Mouse (Mus musculus) CH12.LX (cell line): ENCODE results near the gene Lpin2. TPM values are rescaled to one million over a fixed set of nuclear protein-coding genes. Genes with fewer than 3 reads are reported as not detected.

ENCODE experiments used
- DNase-seq: peaks from one replicate; pipeline ENCODE4 v3.0.0-alpha.2; 2013; ENCODE audit errors: extremely low read depth
- H3K27ac ChIP-seq: 2 replicates; pipeline ENCODE4 v1.5.1; 2012; ENCODE audit warnings: low read depth, mild to moderate bottlenecking, control low read depth, moderate library complexity; ENCODE audit not compliant: insufficient read depth
- H3K27me3 ChIP-seq: replicated peaks from 2 replicates; pipeline ENCODE3; 2012; ENCODE audit warnings: inconsistent platforms
- H3K36me3 ChIP-seq, 2 experiments: replicated peaks in 1 of 2; 2 replicates each; pipeline versions ENCODE3 to v1.6.1; 2012; ENCODE audit warnings: inconsistent platforms in 1 of 2, low read length in 1 of 2, mild to moderate bottlenecking in 1 of 2, mixed read lengths in 1 of 2, moderate library complexity in 1 of 2; ENCODE audit not compliant: control insufficient read depth in 1 of 2, insufficient read depth in 1 of 2
- H3K4me1 ChIP-seq, 2 experiments: 2 replicates each; pipeline ENCODE4 v1.6.1; 2012; ENCODE audit warnings: inconsistent platforms in 1 of 2, moderate library complexity in 1 of 2; ENCODE audit not compliant: insufficient read depth in 2 of 2, control insufficient read depth in 1 of 2
- H3K4me2 ChIP-seq: 2 replicates; pipeline ENCODE4 v1.6.1; 2012; ENCODE audit warnings: low read depth, mild to moderate bottlenecking, control low read depth; ENCODE audit not compliant: poor library complexity, insufficient read depth, severe bottlenecking
- H3K4me3 ChIP-seq, 3 experiments: fragments of 150-350 bp in 1 of 3; sonication (generic) in 1 of 3; replicated peaks in 1 of 3; 2 replicates each; pipeline versions ENCODE3 to v1.5.1; 2011 to 2012; ENCODE audit warnings: low read depth in 2 of 3, low read length in 2 of 3, mild to moderate bottlenecking in 2 of 3, moderate library complexity in 2 of 3, control low read depth in 1 of 3, improper control_type of control experiment in 1 of 3, inconsistent platforms in 1 of 3, mixed read lengths in 1 of 3; ENCODE audit not compliant: poor library complexity in 1 of 3
- H3K79me2 ChIP-seq: replicated peaks from 2 replicates; pipeline ENCODE4 v1.6.1; 2012; ENCODE audit warnings: mild to moderate bottlenecking, moderate library complexity; ENCODE audit not compliant: control insufficient read depth, poor library complexity, insufficient read depth, severe bottlenecking; ENCODE audit errors: extremely low read depth
- H3K9ac ChIP-seq: 2 replicates; pipeline ENCODE4 v1.6.1; 2012; ENCODE audit warnings: low read depth, mild to moderate bottlenecking, control low read depth, moderate library complexity; ENCODE audit not compliant: insufficient read depth
- H3K9me3 ChIP-seq: replicated peaks from 2 replicates; pipeline ENCODE3; 2012; ENCODE audit warnings: low read length, inconsistent platforms, mixed read lengths
- BHLHE40 ChIP-seq: IDR thresholded peaks from 2 replicates; pipeline ENCODE4 v1.6.1; 2011; ENCODE audit warnings: mild to moderate bottlenecking, low read depth, low read length, improper control_type of control experiment
- CHD1 ChIP-seq: IDR thresholded peaks from 2 replicates; pipeline ENCODE4 v1.6.1; 2012; ENCODE audit warnings: low read depth, low read length, improper control_type of control experiment, inconsistent platforms
- CHD2 ChIP-seq: IDR thresholded peaks from 2 replicates; pipeline ENCODE4 v1.6.1; 2011; ENCODE audit warnings: low read length, improper control_type of control experiment
- CTCF ChIP-seq, 2 experiments: IDR thresholded peaks in 1 of 2; conservative IDR thresholded peaks in 1 of 2; 2 replicates each; pipeline ENCODE4 v1.5.1; 2011 to 2012; ENCODE audit warnings: low read depth in 2 of 2, low read length in 2 of 2, improper control_type of control experiment in 1 of 2, inconsistent platforms in 1 of 2, mild to moderate bottlenecking in 1 of 2, moderate library complexity in 1 of 2
- E2F4 ChIP-seq: IDR thresholded peaks from 2 replicates; pipeline ENCODE4 v1.6.1; 2011; ENCODE audit warnings: low read depth, low read length, improper control_type of control experiment; ENCODE audit not compliant: insufficient replicate concordance
- EP300 ChIP-seq: IDR thresholded peaks from 2 replicates; pipeline ENCODE4 v1.6.1; 2011; ENCODE audit warnings: low read length, improper control_type of control experiment
- ETS1 ChIP-seq: conservative IDR thresholded peaks from 2 replicates; pipeline ENCODE4 v1.6.1; 2012; ENCODE audit warnings: low read depth, mild to moderate bottlenecking, inconsistent platforms, low read length, improper control_type of control experiment, moderate library complexity
- GABPA ChIP-seq: IDR thresholded peaks from 2 replicates; pipeline ENCODE4 v1.6.1; 2012; ENCODE audit warnings: low read depth, low read length, improper control_type of control experiment, inconsistent platforms; ENCODE audit not compliant: insufficient replicate concordance
- JUND ChIP-seq: conservative IDR thresholded peaks from 2 replicates; pipeline ENCODE4 v1.6.1; 2011; ENCODE audit warnings: low read depth, low read length, improper control_type of control experiment
- KAT2A ChIP-seq: IDR thresholded peaks from 2 replicates; pipeline ENCODE4 v1.6.1; 2012; ENCODE audit warnings: low read length, improper control_type of control experiment, inconsistent platforms; ENCODE audit not compliant: insufficient replicate concordance
- MAX ChIP-seq: IDR thresholded peaks from 2 replicates; pipeline ENCODE4 v1.6.1; 2011; ENCODE audit warnings: low read length, improper control_type of control experiment
- MEF2A ChIP-seq: IDR thresholded peaks from 2 replicates; pipeline ENCODE4 v1.6.1; 2014; ENCODE audit warnings: low read depth, mild to moderate bottlenecking, inconsistent platforms, low read length, improper control_type of control experiment, borderline replicate concordance
- NELFE ChIP-seq: IDR thresholded peaks from 2 replicates; pipeline ENCODE4 v1.6.1; 2011; ENCODE audit warnings: low read depth, low read length, improper control_type of control experiment
- POLR2A ChIP-seq: IDR thresholded peaks from 2 replicates; pipeline ENCODE4 v1.6.1; 2011; ENCODE audit warnings: low read depth, mild to moderate bottlenecking, improper control_type of control experiment, low read length
- SIN3A ChIP-seq: IDR thresholded peaks from 2 replicates; pipeline ENCODE4 v1.6.1; 2012; ENCODE audit warnings: low read length, improper control_type of control experiment, inconsistent platforms
- SMC3 ChIP-seq: IDR thresholded peaks from 2 replicates; pipeline ENCODE4 v1.6.1; 2011; ENCODE audit warnings: low read depth, low read length, improper control_type of control experiment
- TBP ChIP-seq: conservative IDR thresholded peaks from 2 replicates; pipeline ENCODE4 v1.6.1; 2011; ENCODE audit warnings: low read depth, low read length, improper control_type of control experiment
- UBTF ChIP-seq: IDR thresholded peaks from 2 replicates; pipeline ENCODE4 v1.6.1; 2012; ENCODE audit warnings: low read depth, mild to moderate bottlenecking, inconsistent platforms, low read length, improper control_type of control experiment, moderate library complexity
- USF1 ChIP-seq: IDR thresholded peaks from 2 replicates; pipeline ENCODE4 v1.6.1; 2014; ENCODE audit warnings: low read depth, mild to moderate bottlenecking, inconsistent platforms, low read length, improper control_type of control experiment
- USF2 ChIP-seq: conservative IDR thresholded peaks from 2 replicates; pipeline ENCODE4 v1.6.1; 2011; ENCODE audit warnings: low read depth, low read length, improper control_type of control experiment
- ZMIZ1 ChIP-seq: IDR thresholded peaks from 2 replicates; pipeline ENCODE4 v1.6.1; 2012; ENCODE audit warnings: low read depth, mild to moderate bottlenecking, inconsistent platforms, low read length, improper control_type of control experiment
- ZNF384 ChIP-seq: IDR thresholded peaks from 2 replicates; pipeline ENCODE4 v1.6.1; 2012; ENCODE audit warnings: low read depth, low read length, improper control_type of control experiment, inconsistent platforms
- dilution Hi-C: fragments of 300-500 bp; cut with MboI; formaldehyde crosslinking; loops from 2 replicates; pipeline ENCODE4 v1.14.3; 2020; ENCODE audit warnings: low sequenced_read_pairs; ENCODE audit not compliant: extremely low pct_unique_long_range_greater_than_20kb, extremely low pct_ligation_motif_present
- in situ Hi-C: fragments of 300-500 bp; cut with MboI; formaldehyde crosslinking; loops from 3 replicates; pipeline ENCODE4 v1.14.3; 2019; ENCODE audit warnings: low sequenced_read_pairs, low pct_ligation_motif_present, low pct_unique_long_range_greater_than_20kb, mixed read lengths
- polyA plus RNA-seq: library from polyadenylated mRNA; unstranded; fragments of >175 nt; gene quantifications from 2 replicates; pipeline ENCODE4 v1.2.1, GENCODE M21; 2012; ENCODE audit warnings: low read depth; ENCODE audit not compliant: insufficient read length
- total RNA-seq, 2 experiments: library from RNA; depleted of rRNA; stranded (reverse); fragments of 300-350 nt in 1 of 2; fragments of >200 nt in 1 of 2; gene quantifications; 2 replicates each; pipeline ENCODE4 v1.2.3; 2012 to 2014

Gene Lpin2
- total and polyA plus RNA-seq, 3 experiments: 25.4 to 31.4 (median 28.1) TPM

GRCm38 (mm10) chr17:71211962-71212646 lies 29.7 kb downstream of the Lpin2 start:
- dilution Hi-C loops: no loop called here
- Histone ChIP-seq H3K79me2 (peaks cover 28% of the 10 kb centered on the region), H3K36me3 (peaks cover 0 to 10% of the 10 kb centered on the region in 2 experiments), H3K4me3 (no peak overlapping the region), H3K4me1 (peaks cover 27 to 85% of the 10 kb centered on the region in 2 experiments), H3K9ac (no peak overlapping the region), H3K27ac (no peak overlapping the region), H3K9me3 (peaks cover 3% of the 10 kb centered on the region), H3K27me3 (no peaks in the 10 kb centered on the region), H3K4me2 (no peak overlapping the region)
- TF ChIP-seq JUND (no peak), USF2 (no peak), CHD2 (no peak), ETS1 (no peak), POLR2A (no peak), MEF2A (no peak), TBP (no peak), NELFE (no peak), UBTF (no peak), CHD1 (no peak), SIN3A (no peak), USF1 (no peak), EP300 (no peak), KAT2A (no peak), BHLHE40 (no peak), SMC3 (no peak), E2F4 (no peak), MAX (no peak), GABPA (no peak), ZMIZ1 (no peak)
- in situ Hi-C loops: no loop called here
- no peak for DNase-seq

DNA sequence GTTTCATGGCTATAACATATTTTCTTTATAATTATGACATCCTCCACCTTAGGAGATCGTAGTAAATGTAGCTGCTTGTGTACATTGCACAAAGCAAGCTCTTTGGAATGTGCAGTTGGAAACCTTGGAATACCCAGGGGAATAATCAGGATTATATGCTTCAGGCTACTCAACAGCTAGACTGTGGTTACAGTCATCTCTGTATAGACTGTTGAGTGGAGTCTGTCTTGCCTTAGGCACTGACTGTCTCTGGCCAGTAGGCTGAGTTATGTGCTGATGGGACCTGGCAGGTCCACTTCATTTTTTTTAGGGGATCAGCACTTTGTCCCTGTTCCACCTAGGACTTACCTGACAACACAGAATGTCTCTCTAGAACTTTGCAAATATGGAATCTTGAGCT lies 31.3 kb downstream of the Lpin2 start:
- Histone ChIP-seq H3K4me3 (no peak overlapping the region), H3K4me1 (peaks cover 27 to 78% of the 10 kb centered on the region in 2 experiments), H3K9me3 (peaks cover 8% of the 10 kb centered on the region), H3K36me3 (peaks cover 6 to 12% of the 10 kb centered on the region in 2 experiments), H3K4me2 (no peak overlapping the region), H3K27ac (no peak overlapping the region; the same call in 1 of the 2 replicates), H3K27me3 (no peaks in the 10 kb centered on the region), H3K79me2 (peaks cover 27% of the 10 kb centered on the region), H3K9ac (no peak overlapping the region)
- dilution Hi-C loops (no loop called here), in situ Hi-C loops (no loop called here)
- no peak for DNase-seq
- TF ChIP-seq ZNF384: peak; percentile 35; the same call in 1 of the 2 replicates
- peak in 1 of 2 experiments; percentile 27; a peak in 2 of 4 replicates for TF ChIP-seq CTCF (conservative IDR thresholded peaks at IDR 0.05 in 1 of 2, IDR thresholded peaks at IDR 0.05 in 1 of 2; ENCODE audit: low read depth in 2 of 2, low read length in 2 of 2)
- no peak for TF ChIP-seq TBP
